Mouse (Mus musculus) granulocyte monocyte progenitor cell, adult 5-6 weeks (primary cell): Measurements from ENCODE around the gene Oxct1. TPM values are rescaled to one million over a fixed set of nuclear protein-coding genes. Genes with fewer than 3 reads are reported as not detected.

ENCODE experiments used
- ATAC-seq: replicated peaks from 2 replicates; pipeline ENCODE4 v1.8.0; 2016; ENCODE audit warnings: mild to moderate bottlenecking, moderate TSS enrichment, inconsistent platforms; ENCODE audit not compliant: poor library complexity, severe bottlenecking
- total RNA-seq, 2 experiments: library from RNA; stranded (forward) in 1 of 2; stranded (reverse) in 1 of 2; fragments of 200-712, 200-1000 nt in 1 of 2; fragments of >200 nt in 1 of 2; fragmentation: Nextera tagmentation in 1 of 2; gene quantifications; 2 replicates each; pipeline ENCODE4 v1.2.3; 2014 to 2017

Oxct1 gene
- total RNA-seq, 2 experiments from 2014 or later: 65.6 to 276 TPM

DNA sequence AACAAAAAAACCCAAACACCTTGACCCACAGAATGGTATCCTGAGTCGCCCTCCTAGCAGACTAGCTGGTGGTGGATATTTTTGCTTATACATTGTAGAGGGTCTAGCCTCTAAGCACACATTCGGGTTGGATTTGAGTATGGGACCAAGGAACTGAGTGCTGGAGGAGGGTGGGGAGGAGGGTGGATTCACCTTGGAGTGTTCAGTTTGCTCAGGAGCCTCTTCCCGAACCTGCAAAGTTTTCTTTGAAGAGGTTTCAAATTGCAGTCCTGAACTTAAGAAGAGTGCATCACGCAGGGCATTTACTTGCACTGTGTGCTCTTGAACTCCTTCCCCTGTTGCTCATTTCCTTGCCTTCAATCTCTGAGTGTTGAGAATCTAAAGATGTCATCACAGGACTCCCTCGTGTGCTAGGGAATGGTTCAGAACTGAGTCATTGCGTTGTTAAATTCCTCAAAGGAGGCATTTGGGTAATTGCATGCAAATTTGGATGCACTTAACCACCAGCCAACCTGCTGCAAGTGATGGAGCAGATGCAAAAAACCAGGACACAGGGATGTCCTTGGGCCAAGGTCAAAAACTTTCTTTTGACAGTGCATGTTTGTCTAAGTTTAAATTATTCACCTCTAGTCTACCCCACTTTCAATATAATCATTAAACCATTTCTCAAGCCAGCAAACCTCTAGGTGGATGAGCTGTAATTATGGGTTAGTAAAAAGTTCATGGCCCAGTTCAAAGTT lies 1.7 kb downstream of the Oxct1 start:
- no peak for ATAC-seq

DNA sequence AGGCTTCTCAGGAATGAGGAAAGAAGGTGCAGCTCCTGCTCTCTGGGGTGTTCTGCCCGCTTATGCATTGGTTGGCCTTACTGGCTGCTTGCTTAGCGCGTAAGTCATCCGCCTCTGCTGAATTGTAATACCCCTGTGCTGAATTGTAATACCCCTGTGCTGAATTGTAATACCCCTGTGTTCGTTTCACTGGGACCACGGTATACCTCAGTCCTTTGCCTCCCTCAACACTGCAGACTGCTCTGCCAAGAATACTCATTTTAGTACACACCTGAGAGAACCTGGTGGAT lies 2.2 kb downstream of the Oxct1 start:
- no peak for ATAC-seq

GRCm38 (mm10) chr15:4028960-4029359 lies 2.8 kb downstream of the Oxct1 start:
- no peak for ATAC-seq

- no peak for ATAC-seq
Observed at GRCm38 (mm10) chr15:4033168-4034004, 7.2 kb downstream of the Oxct1 start.

GRCm38 (mm10) chr15:4042423-4042822 lies 16.2 kb downstream of the Oxct1 start:
- ATAC-seq: peak; percentile 77

- peak; percentile 82 for ATAC-seq
Observed at GRCm38 (mm10) chr15:4043032-4043471, 16.9 kb downstream of the Oxct1 start.

- ATAC-seq: no peak
Observed at GRCm38 (mm10) chr15:4056627-4057026, 30.4 kb downstream of the Oxct1 start.

- ATAC-seq: no peak
Observed at GRCm38 (mm10) chr15:4063574-4063973, 37.4 kb downstream of the Oxct1 start.

DNA sequence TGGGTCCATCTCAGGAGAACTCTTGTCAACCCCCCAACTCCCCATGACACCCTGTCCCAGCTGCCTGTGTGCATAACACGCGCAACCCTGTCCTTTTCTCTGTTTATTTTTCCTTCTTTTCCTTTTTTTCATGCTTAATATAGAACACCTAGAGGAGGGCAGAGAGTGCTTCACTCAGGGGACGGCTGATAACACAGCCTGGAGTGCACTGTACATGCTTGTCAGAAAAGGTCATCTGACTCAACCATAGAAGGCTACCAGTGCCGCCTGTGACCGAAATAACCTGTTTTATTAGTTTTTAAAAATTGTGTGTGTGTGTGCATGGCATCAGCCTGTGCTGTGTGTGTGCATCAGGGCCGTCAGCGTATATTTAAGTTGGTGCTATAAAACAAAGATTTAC lies 37.8 kb downstream of the Oxct1 start:
- no peak for ATAC-seq

DNA sequence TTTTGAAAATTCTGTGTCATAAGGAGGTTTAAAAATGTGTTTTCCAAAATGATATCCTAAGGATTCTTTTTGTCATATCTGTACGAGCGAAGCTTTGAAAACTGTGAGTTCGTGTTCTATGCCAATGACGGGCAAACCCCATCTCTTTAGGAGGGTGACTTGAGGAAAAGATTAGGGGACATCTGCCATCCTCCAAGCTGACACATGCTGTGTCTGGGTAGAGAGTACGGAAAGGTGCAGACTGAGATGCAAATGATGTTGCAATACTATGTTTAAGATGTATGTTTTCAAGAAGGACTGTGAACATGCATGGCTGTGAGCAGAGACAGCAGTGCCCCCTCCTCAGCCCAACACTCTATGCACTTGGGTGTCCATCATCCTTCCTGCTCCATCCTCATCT lies 38.5 kb downstream of the Oxct1 start:
- no peak for ATAC-seq

DNA sequence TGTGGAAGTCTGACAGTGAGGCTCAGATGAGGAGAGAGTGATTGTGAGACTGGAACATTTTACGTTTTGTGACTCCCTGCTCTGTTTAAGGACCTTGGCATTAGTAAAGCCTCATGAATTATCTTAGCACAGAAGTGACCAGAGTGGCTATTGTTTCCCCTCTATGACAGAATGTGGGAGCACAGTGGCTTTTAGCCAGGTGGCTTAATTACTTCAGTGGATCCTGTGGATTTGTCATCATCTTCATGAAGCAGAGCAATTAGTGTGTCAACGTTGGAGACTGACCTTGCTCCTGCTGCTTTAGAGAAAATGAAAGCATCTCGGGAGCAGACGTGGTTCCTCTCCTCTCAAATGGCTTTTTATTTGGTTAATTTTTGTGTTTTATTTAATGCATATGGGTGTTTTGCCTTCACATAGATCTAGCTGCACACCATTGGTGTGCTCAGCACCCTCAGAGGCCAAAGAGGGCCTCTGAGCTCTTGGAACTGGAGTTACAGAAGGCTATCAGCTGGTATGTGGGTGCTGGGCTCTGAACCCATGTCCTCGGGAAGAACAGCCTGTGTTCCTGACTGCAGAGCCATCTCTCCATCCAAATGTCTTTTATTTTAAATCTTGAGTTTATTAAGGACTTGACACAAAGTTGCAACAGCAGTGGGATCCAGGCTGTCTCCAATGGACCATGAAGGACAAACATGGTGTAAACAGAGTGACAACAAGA lies 41.2 kb downstream of the Oxct1 start:
- no peak for ATAC-seq

GRCm38 (mm10) chr15:4077978-4078377 lies 51.8 kb downstream of the Oxct1 start:
- no peak for ATAC-seq

GRCm38 (mm10) chr15:4078785-4079184 lies 52.6 kb downstream of the Oxct1 start:
- ATAC-seq: no peak

GRCm38 (mm10) chr15:4079425-4080189 lies 53.4 kb downstream of the Oxct1 start:
- ATAC-seq: no peak

GRCm38 (mm10) chr15:4085600-4086384 lies 59.6 kb downstream of the Oxct1 start:
- ATAC-seq: peak; percentile 37; the same call in 1 of the 2 replicates

DNA sequence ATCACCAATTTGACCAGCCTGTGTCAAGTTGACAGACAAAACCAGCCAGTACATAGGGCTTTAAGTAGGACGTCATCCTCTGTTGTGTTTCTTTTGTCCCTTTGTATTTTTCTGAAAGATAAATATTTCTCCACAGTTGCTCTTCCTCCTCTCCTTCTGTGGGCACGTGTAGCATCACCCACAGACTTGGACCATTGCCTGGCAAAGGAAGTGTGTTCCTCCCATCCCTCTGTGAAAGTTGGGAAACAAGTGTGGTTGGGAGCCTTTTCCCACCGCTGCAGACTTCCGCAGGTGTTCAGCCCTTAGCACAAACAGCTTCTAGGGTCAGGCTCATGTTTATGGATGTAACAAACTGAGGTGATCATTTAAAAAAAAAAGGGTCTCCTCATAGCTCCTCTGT lies 61.3 kb downstream of the Oxct1 start:
- ATAC-seq: no peak

DNA sequence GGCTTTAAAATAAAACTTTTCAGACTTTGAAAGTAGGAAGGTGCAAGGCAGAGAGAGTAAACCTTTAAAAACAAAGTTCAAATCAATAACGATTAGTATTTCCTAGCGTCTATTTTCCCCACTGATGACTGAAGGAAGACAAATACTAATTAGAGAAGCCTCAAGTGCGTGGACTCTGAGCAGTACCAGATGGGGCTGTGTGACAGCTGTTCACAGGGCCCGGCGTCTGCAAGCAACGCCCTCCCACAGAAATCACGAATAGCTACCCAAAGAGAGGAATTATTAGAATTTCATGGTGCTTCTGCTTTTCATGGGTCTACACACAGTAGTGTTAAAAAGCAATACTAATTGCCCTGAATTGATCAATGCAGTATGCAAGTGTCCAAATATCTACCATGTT lies 61.7 kb downstream of the Oxct1 start:
- ATAC-seq: no peak

- no peak for ATAC-seq
Observed at GRCm38 (mm10) chr15:4090601-4091000, 64.4 kb downstream of the Oxct1 start.

DNA sequence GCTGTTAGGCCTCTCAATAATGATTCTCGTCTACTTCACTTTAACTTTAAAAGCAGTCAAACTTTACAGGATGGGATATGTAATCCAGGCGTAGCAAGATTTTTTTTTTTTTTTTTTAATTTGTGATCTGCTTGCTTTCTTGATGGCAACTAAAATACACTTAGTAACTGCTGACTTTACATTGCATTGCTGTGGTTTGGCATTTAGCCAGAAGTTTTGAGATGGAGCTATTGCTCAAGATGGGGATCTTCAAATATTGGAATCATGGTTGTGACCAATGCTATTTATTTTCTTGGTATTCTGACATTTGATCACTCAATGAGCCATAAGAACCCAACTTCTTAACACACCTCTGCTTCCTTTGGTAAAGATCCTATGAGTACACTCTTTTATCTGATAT lies 66.4 kb downstream of the Oxct1 start:
- no peak for ATAC-seq
